Mouse (Mus musculus): ENCODE results near the gene Krt79. TPM values are rescaled to one million over a fixed set of nuclear protein-coding genes. Genes with fewer than 3 reads are reported as not detected.

Krt79 gene
- polyA plus RNA-seq, 1 experiment from 2014 or later = 0.87 TPM

GRCm38 (mm10) chr15:101974083-101974845 lies 34.1 kb upstream of the Krt79 start:
- no peak overlapping the region for H3K9ac ChIP-seq
- no peaks in the 10 kb centered on the region for H3K9me3 ChIP-seq (replicated peaks)
- H3K36me3 ChIP-seq = no peaks in the 10 kb centered on the region
- 50% methylated on average over 16 of the region's 16 CpGs for WGBS
- no peak overlapping the region for H3K4me2 ChIP-seq
- H3K4me1 ChIP-seq (replicated peaks) = peaks cover 22% of the 10 kb centered on the region
- no peak overlapping the region for H3K4me3 ChIP-seq
- peaks cover 21% of the 10 kb centered on the region for H3K27me3 ChIP-seq
- ATAC-seq (replicated peaks; ENCODE audit: insufficient number of reproducible peaks, insufficient read depth, low FRiP score, low read depth) = no peak
- peak overlapping the region; percentile 24; the same call in 1 of the 2 replicates for H3K27ac ChIP-seq

- Histone ChIP-seq H3K4me3 (no peak overlapping the region), H3K36me3 (no peaks in the 10 kb centered on the region), H3K9ac (no peak overlapping the region), H3K4me1 (replicated peaks) (peaks cover 22% of the 10 kb centered on the region), H3K27ac (peak overlapping the region; percentile 24; the same call in 1 of the 2 replicates), H3K4me2 (no peak overlapping the region), H3K27me3 (peaks cover 21% of the 10 kb centered on the region), H3K9me3 (replicated peaks) (no peaks in the 10 kb centered on the region)
- 0 out of 2 replicates have a peak, but pooled peaks have one; percentile 18 for ATAC-seq (replicated peaks; ENCODE audit: insufficient number of reproducible peaks, insufficient read depth, low FRiP score, low read depth)
- WGBS = 10% methylated on average over 15 of the region's 15 CpGs
Measured at GRCm38 (mm10) chr15:101973414-101974077, 33.4 kb upstream of the Krt79 start.

- H3K27ac ChIP-seq = no peak overlapping the region
- ATAC-seq (replicated peaks; ENCODE audit: insufficient number of reproducible peaks, insufficient read depth, low FRiP score, low read depth) = no peak
- no peak overlapping the region for H3K4me2 ChIP-seq
- WGBS = 1% methylated on average over 3 of the region's 6 CpGs
- peaks cover 21% of the 10 kb centered on the region for H3K27me3 ChIP-seq
- no peak overlapping the region for H3K9ac ChIP-seq
- no peak overlapping the region for H3K4me3 ChIP-seq
- H3K9me3 ChIP-seq (replicated peaks) = no peaks in the 10 kb centered on the region
- peaks cover 3% of the 10 kb centered on the region for H3K4me1 ChIP-seq (replicated peaks)
- no peaks in the 10 kb centered on the region for H3K36me3 ChIP-seq
Measured at GRCm38 (mm10) chr15:101970536-101970935, 30.4 kb upstream of the Krt79 start.

GRCm38 (mm10) chr15:101966808-101967207 lies 26.7 kb upstream of the Krt79 start:
- H3K9ac ChIP-seq = no peak overlapping the region
- no peaks in the 10 kb centered on the region for H3K36me3 ChIP-seq
- ATAC-seq (replicated peaks; ENCODE audit: insufficient number of reproducible peaks, insufficient read depth, low FRiP score, low read depth) = no peak
- no peak overlapping the region for H3K4me2 ChIP-seq
- no peaks in the 10 kb centered on the region for H3K4me1 ChIP-seq (replicated peaks)
- WGBS = 59% methylated on average over 8 of the region's 8 CpGs
- no peaks in the 10 kb centered on the region for H3K9me3 ChIP-seq (replicated peaks)
- H3K27me3 ChIP-seq = peaks cover 10% of the 10 kb centered on the region; the same call in 1 of the 2 replicates
- no peak overlapping the region for H3K27ac ChIP-seq
- H3K4me3 ChIP-seq = no peak overlapping the region

- Histone ChIP-seq H3K36me3 (no peaks in the 10 kb centered on the region), H3K4me1 (replicated peaks) (no peaks in the 10 kb centered on the region), H3K9ac (no peak overlapping the region), H3K27ac (no peak overlapping the region), H3K4me3 (no peak overlapping the region), H3K4me2 (no peak overlapping the region), H3K9me3 (replicated peaks) (no peaks in the 10 kb centered on the region), H3K27me3 (no peaks in the 10 kb centered on the region)
- no peak for ATAC-seq (replicated peaks; ENCODE audit: insufficient number of reproducible peaks, insufficient read depth, low FRiP score, low read depth)
- 77% methylated on average over 3 of the region's 3 CpGs for WGBS
Measured at GRCm38 (mm10) chr15:101958891-101959290, 18.8 kb upstream of the Krt79 start.

GRCm38 (mm10) chr15:101954187-101954586 lies 14.1 kb upstream of the Krt79 start, which contains the start of gene Krt78:
Gene Krt78, minus strand, starts transcription at chr15:101954287.
- H3K27me3 ChIP-seq = no peaks in the 10 kb centered on the region
- no peak within 1 kb of the TSS for H3K27ac ChIP-seq
- H3K9me3 ChIP-seq (replicated peaks) = no peaks in the 10 kb centered on the region
- no peak within 1 kb of the TSS for H3K4me2 ChIP-seq
- 81% methylated on average over 9 of the region's 9 CpGs for WGBS
- no peak within 1 kb of the TSS for H3K4me3 ChIP-seq
- H3K9ac ChIP-seq = no peak within 1 kb of the TSS
- no peaks in the 10 kb centered on the region for H3K36me3 ChIP-seq
- no peaks in the 10 kb centered on the region for H3K4me1 ChIP-seq (replicated peaks)
- ATAC-seq (replicated peaks; ENCODE audit: insufficient number of reproducible peaks, insufficient read depth, low FRiP score, low read depth) = no peak

- Histone ChIP-seq H3K27me3 (no peaks in the 10 kb centered on the region), H3K4me3 (no peak overlapping the region)
- WGBS = 77% methylated on average over 7 of the region's 7 CpGs
Measured at GRCm38 (mm10) chr15:101952733-101953474, 12.8 kb upstream of the Krt79 start.

GRCm38 (mm10) chr15:101945430-101945829 lies 5.3 kb upstream of the Krt79 start:
- H3K27ac ChIP-seq = no peak overlapping the region
- no peak overlapping the region for H3K9ac ChIP-seq
- peaks cover 25% of the 10 kb centered on the region for H3K4me1 ChIP-seq (replicated peaks)
- H3K4me3 ChIP-seq = no peak overlapping the region
- no peak overlapping the region for H3K4me2 ChIP-seq
- 0 out of 2 replicates have a peak, but pooled peaks have one; percentile 11 for ATAC-seq (replicated peaks; ENCODE audit: insufficient number of reproducible peaks, insufficient read depth, low FRiP score, low read depth)
- H3K36me3 ChIP-seq = no peaks in the 10 kb centered on the region
- 88% methylated on average over 1 of the region's 1 CpGs for WGBS
- H3K27me3 ChIP-seq = no peaks in the 10 kb centered on the region
- no peaks in the 10 kb centered on the region for H3K9me3 ChIP-seq (replicated peaks)

More at GRCm38 (mm10) chr15:101952733-101953474, 12.8 kb upstream of the Krt79 start:
- no peaks in the 10 kb centered on the region for H3K9me3 ChIP-seq (replicated peaks)
- no peak overlapping the region for H3K4me2 ChIP-seq
- no peak overlapping the region for H3K27ac ChIP-seq
- no peaks in the 10 kb centered on the region for H3K36me3 ChIP-seq
- H3K9ac ChIP-seq = no peak overlapping the region
- ATAC-seq (replicated peaks; ENCODE audit: insufficient number of reproducible peaks, insufficient read depth, low FRiP score, low read depth) = no peak
- H3K4me1 ChIP-seq (replicated peaks) = no peaks in the 10 kb centered on the region

- no peak overlapping the region for H3K4me2 ChIP-seq
- H3K9ac ChIP-seq = no peak overlapping the region
- no peak overlapping the region for H3K4me3 ChIP-seq
- H3K36me3 ChIP-seq = no peaks in the 10 kb centered on the region
- H3K4me1 ChIP-seq (replicated peaks) = peaks cover 27% of the 10 kb centered on the region
- ATAC-seq (replicated peaks; ENCODE audit: insufficient number of reproducible peaks, insufficient read depth, low FRiP score, low read depth) = 0 out of 2 replicates have a peak, but pooled peaks have one; percentile 23
- no peaks in the 10 kb centered on the region for H3K27me3 ChIP-seq
- peak overlapping the region; percentile 33; the same call in 1 of the 2 replicates for H3K27ac ChIP-seq
- H3K9me3 ChIP-seq (replicated peaks) = no peaks in the 10 kb centered on the region
- WGBS = 30% methylated on average over 8 of the region's 8 CpGs
Measured at GRCm38 (mm10) chr15:101941948-101942347, 1.8 kb upstream of the Krt79 start.

- H3K36me3 ChIP-seq = no peaks in the 10 kb centered on the region
- WGBS = 65% methylated on average over 9 of the region's 9 CpGs
- H3K27ac ChIP-seq = no peak overlapping the region
- H3K9me3 ChIP-seq (replicated peaks) = no peaks in the 10 kb centered on the region
- no peak overlapping the region for H3K4me3 ChIP-seq
- H3K4me1 ChIP-seq (replicated peaks) = peaks cover 20% of the 10 kb centered on the region
- H3K4me2 ChIP-seq = no peak overlapping the region
- H3K27me3 ChIP-seq = peaks cover 4% of the 10 kb centered on the region; the same call in 1 of the 2 replicates
- no peak overlapping the region for H3K9ac ChIP-seq
- ATAC-seq (replicated peaks; ENCODE audit: insufficient number of reproducible peaks, insufficient read depth, low FRiP score, low read depth) = no peak
Measured at GRCm38 (mm10) chr15:101938600-101939308, 1.4 kb downstream of the Krt79 start.

All from heart, embryonic 15.5 days (tissue).